Mouse (Mus musculus) heart, postnatal 14 days (tissue): ENCODE results near the gene Lcn2. TPM values are rescaled to one million over a fixed set of nuclear protein-coding genes. Genes with fewer than 3 reads are reported as not detected.

Experiments
- DNase-seq, 2 experiments: peaks; one replicate each; pipeline ENCODE4 v3.0.0; 2021 to 2022
- intact Hi-C: fragments of 180-260 bp; cut with DNase I; formaldehyde crosslinking; loops from one replicate; pipeline ENCODE4 v1.15.1; 2025
- long read RNA-seq, 2 experiments: library from polyadenylated mRNA; stranded (forward); transcript quantifications; one replicate each; pipeline ENCODE4 v2.0.0; 2021
- total RNA-seq, 2 experiments: library from RNA; stranded (reverse); gene quantifications; 2 replicates each; pipeline ENCODE4 v1.2.3; 2021

Gene Lcn2
- total RNA-seq, result 1 to 10 TPM; 3.8 to 6.5 TPM
- long read RNA-seq, experiment 1, result 0 reads
- long read RNA-seq, experiment 2, result 0 reads

- intact Hi-C loops, result no loop called here
- DNase-seq, result no peak
These were observed at the start of gene Lcn2 for GRCm38 (mm10) chr2:32387706-32388490. Gene Lcn2 (minus strand): TSS chr2:32388252.

GRCm38 (mm10) chr2:32437612-32438166 is 49.6 kb upstream of the Lcn2 start:
- intact Hi-C loops, result no loop called here
- DNase-seq, result no peak

GRCm38 (mm10) chr2:32436686-32437372 is 48.8 kb upstream of the Lcn2 start:
- peak in 1 of 2 experiments; percentile 19 for DNase-seq
- intact Hi-C loops, result no loop called here

- intact Hi-C loops, result no loop called here
- peak; percentile 63 to 79 for DNase-seq
These were observed 42.9 kb upstream of the Lcn2 start for GRCm38 (mm10) chr2:32430701-32431676.

- intact Hi-C loops, result no loop called here
- no peak for DNase-seq
These were observed 41.3 kb upstream of the Lcn2 start for GRCm38 (mm10) chr2:32429215-32429891.

GRCm38 (mm10) chr2:32428262-32428722 is 40.2 kb upstream of the Lcn2 start:
- intact Hi-C loops, result no loop called here
- no peak for DNase-seq

GRCm38 (mm10) chr2:32427720-32428119 is 39.7 kb upstream of the Lcn2 start:
- no peak for DNase-seq
- intact Hi-C loops, result no loop called here

- intact Hi-C loops, result no loop called here
- no peak for DNase-seq
These were observed 38.1 kb upstream of the Lcn2 start for GRCm38 (mm10) chr2:32426141-32426540.

GRCm38 (mm10) chr2:32425568-32425967 is 37.5 kb upstream of the Lcn2 start:
- intact Hi-C loops, result no loop called here
- no peak for DNase-seq

GRCm38 (mm10) chr2:32424796-32425195 is 36.7 kb upstream of the Lcn2 start:
- DNase-seq, result no peak
- intact Hi-C loops, result no loop called here

GRCm38 (mm10) chr2:32423481-32424331 is 35.7 kb upstream of the Lcn2 start:
- intact Hi-C loops, result loop anchor here (2.0 kb wide), 1 partner anchor 27 kb away; the partner anchor contains the start of genes Naif1 and Slc25a25
- DNase-seq, result peak; percentile 66 to 71

- no peak for DNase-seq
- intact Hi-C loops, result loop anchor here (2.0 kb wide), 1 partner anchor 29 kb away; the partner anchor contains the start of genes Naif1 and Slc25a25
These were observed 33.8 kb upstream of the Lcn2 start for GRCm38 (mm10) chr2:32421851-32422251.

- DNase-seq, result no peak
- intact Hi-C loops, result no loop called here
These were observed 32.6 kb upstream of the Lcn2 start for GRCm38 (mm10) chr2:32420647-32421046.

- DNase-seq, result no peak
- intact Hi-C loops, result no loop called here
These were observed 32.1 kb upstream of the Lcn2 start for GRCm38 (mm10) chr2:32420066-32420608.

GRCm38 (mm10) chr2:32419359-32419758 is 31.3 kb upstream of the Lcn2 start:
- peak; percentile 64 to 71 for DNase-seq
- intact Hi-C loops, result no loop called here

- intact Hi-C loops, result no loop called here
- DNase-seq, result no peak
These were observed 30.5 kb upstream of the Lcn2 start for GRCm38 (mm10) chr2:32418430-32419151.

- intact Hi-C loops, result no loop called here
- DNase-seq, result no peak
These were observed 29.4 kb upstream of the Lcn2 start for GRCm38 (mm10) chr2:32417486-32417885.

- intact Hi-C loops, result no loop called here
These were observed 28.5 kb upstream of the Lcn2 start for GRCm38 (mm10) chr2:32416556-32416955.

More at GRCm38 (mm10) chr2:32416556-32416955, 28.5 kb upstream of the Lcn2 start:
- DNase-seq, result no peak
